Mouse (Mus musculus): ENCODE measurements around the gene Cables2.

DNA sequence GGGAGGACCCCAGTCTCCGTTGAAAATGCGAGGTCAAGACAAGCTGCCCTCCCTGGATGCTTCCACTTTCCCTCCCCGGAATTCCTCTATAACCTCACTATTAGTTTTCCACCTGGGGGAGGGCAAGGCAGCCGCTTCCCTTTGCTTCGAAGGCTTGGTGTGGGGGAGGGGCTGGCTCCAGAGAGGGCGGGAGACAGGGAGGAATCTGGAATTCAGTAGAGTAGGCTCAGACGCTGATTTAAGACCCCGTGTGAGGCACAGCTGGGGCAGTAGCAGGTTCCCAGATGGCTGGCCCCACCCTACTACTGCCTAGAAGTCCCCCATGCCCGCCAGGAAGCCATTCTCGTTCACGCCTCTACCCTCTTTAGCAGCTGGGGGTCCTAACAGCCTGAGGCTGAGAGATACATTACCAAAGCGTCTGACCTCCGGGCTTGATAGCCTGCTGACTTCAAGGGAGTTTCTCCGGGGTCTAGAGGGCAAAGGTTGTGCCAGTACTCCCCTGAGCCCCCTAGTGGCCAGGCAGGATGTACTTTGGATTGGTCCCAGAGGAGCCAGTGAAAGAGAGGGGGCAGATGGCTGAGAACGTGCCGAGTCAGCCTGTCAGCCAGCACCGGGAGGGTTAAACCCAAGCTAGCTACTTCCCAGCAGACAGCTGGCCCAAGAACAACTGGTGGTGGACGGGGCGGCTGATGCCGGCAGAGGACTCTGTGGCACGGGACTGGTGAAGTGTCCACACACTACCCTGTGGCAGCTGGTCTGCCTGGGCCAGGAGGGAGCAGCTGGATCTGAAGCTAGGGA lies 45.8 kb downstream of the Cables2 start:
- TF ChIP-seq CTCF (IDR thresholded peaks at IDR 0.05; ENCODE audit: low read depth) (peak; percentile 84), EP300 (optimal IDR thresholded peaks at IDR 0.05) (no peak)

Measured in stomach, postnatal 0 days (tissue).